Mouse (Mus musculus) adrenal gland, postnatal 14 days (tissue): Measurements from ENCODE around the gene Sgtb. TPM values are rescaled to one million over a fixed set of nuclear protein-coding genes. Genes with fewer than 3 reads are reported as not detected.

Experiments
- DNase-seq: peaks from one replicate; pipeline ENCODE4 v3.0.0; 2021; ENCODE audit warnings: mixed read lengths
- total RNA-seq: library from RNA; stranded (reverse); gene quantifications from 2 replicates; pipeline ENCODE4 v1.2.3, GENCODE M21; 2021

Gene Sgtb
- total RNA-seq, 1 experiment from 2014 or later = 7.1 TPM

DNA sequence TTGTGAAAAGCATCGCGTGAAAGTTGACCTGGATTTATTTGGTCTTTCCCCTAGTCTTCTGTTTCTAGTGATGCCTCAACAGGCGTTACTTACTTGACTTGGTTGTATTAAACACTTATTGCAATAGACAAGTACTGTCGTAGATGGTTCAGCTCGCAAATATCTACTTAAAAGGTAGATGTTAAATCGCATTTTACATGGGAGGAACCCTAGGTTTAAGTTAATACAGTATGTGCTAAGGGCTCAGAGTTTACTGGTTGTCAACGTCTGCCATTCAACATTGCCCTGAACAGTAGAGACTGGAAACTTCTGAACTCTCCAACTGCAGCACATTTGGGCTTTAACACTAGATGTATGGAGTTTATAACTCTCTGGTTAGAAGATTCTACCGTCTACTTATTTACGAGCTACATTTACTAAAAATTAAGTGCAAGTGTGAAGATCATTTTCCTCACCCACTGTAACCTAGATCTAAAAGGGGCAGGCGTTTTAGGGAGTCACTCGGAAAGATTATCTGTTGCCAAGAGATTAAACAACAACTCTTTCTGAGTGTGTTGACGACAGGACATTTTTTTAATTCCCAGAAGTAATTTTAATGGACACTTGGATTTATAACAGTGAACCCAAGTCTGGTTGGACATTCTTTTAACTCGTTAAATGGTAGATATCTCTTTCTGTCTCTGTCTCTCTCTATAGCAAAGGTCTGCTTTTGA is 69.8 kb downstream of the Sgtb start:
- no peak for DNase-seq

DNA sequence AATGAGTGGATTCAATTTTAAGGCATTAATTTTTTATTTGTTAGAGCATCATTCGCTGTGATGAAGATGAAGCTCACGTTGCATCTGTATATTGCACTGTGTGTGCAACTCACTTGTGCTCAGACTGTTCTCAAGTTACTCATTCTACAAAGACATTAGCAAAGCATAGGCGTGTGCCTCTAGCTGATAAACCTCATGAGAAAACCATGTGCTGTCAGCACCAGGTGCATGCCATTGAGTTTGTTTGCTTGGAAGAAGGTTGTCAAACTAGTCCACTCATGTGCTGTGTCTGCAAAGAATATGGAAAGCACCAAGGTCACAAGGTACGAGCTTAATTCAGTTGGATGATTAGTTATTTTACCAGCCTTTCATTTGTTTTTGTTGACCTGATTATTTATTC is 77.8 kb downstream of the Sgtb start:
- no peak for DNase-seq

Other genes with a start within 250 kb of the Sgtb start
- gene Erbin, start 189.2 kb upstream of the Sgtb start, total RNA-seq = 83.6 and 87.6 TPM in 2 replicates
- gene Nln, start 127 bp upstream of the Sgtb start, total RNA-seq = 21.0 and 26.5 TPM in 2 replicates
- 52.2 and 55.7 TPM in 2 replicates for gene Trappc13, start 68.7 kb downstream of the Sgtb start, total RNA-seq
- 17.3 and 18.8 TPM in 2 replicates for gene Trim23, start 69.1 kb downstream of the Sgtb start, total RNA-seq
- gene Cenpk, start 118.9 kb downstream of the Sgtb start, total RNA-seq = 5.4 and 7.6 TPM in 2 replicates
- 16.7 and 18.1 TPM in 2 replicates for gene Ppwd1, start 119.1 kb downstream of the Sgtb start, total RNA-seq
- gene Adamts6, start 178.1 kb downstream of the Sgtb start, total RNA-seq = 3.2 and 3.8 TPM in 2 replicates